Mouse (Mus musculus) cerebellum, adult 9-11 months (tissue): ENCODE results near the gene A830031A19Rik.

Experiments
- DNase-seq: peaks from one replicate; pipeline ENCODE4 v3.0.0; 2022

A830031A19Rik gene

GRCm38 (mm10) chr11:24074634-24075104, at the start of gene A830031A19Rik:
Gene A830031A19Rik, minus strand, starts transcription at chr11:24075054.
- DNase-seq, result no peak

GRCm38 (mm10) chr11:24123991-24124390, 49.1 kb upstream of the A830031A19Rik start:
- DNase-seq, result no peak

- no peak for DNase-seq
These were observed 48.0 kb upstream of the A830031A19Rik start for GRCm38 (mm10) chr11:24122899-24123298.

- DNase-seq, result no peak
These were observed 46.3 kb upstream of the A830031A19Rik start for GRCm38 (mm10) chr11:24121136-24121535.

GRCm38 (mm10) chr11:24116582-24117318, 41.9 kb upstream of the A830031A19Rik start:
- no peak for DNase-seq

GRCm38 (mm10) chr11:24116041-24116440, 41.2 kb upstream of the A830031A19Rik start:
- DNase-seq, result no peak

GRCm38 (mm10) chr11:24115017-24115752, 40.3 kb upstream of the A830031A19Rik start:
- no peak for DNase-seq

- no peak for DNase-seq
These were observed 36.9 kb upstream of the A830031A19Rik start for GRCm38 (mm10) chr11:24111720-24112119.

- no peak for DNase-seq
These were observed 35.3 kb upstream of the A830031A19Rik start for GRCm38 (mm10) chr11:24110113-24110512.

GRCm38 (mm10) chr11:24109388-24109787, 34.5 kb upstream of the A830031A19Rik start:
- DNase-seq, result no peak

- DNase-seq, result no peak
These were observed 34.1 kb upstream of the A830031A19Rik start for GRCm38 (mm10) chr11:24108974-24109373.

- DNase-seq, result no peak
These were observed 32.6 kb upstream of the A830031A19Rik start for GRCm38 (mm10) chr11:24107414-24107813.

- DNase-seq, result no peak
These were observed 28.4 kb upstream of the A830031A19Rik start for GRCm38 (mm10) chr11:24103128-24103742.

GRCm38 (mm10) chr11:24102372-24102771, 27.5 kb upstream of the A830031A19Rik start:
- DNase-seq, result no peak

GRCm38 (mm10) chr11:24101625-24102024, 26.8 kb upstream of the A830031A19Rik start:
- no peak for DNase-seq

- DNase-seq, result no peak
These were observed 25.7 kb upstream of the A830031A19Rik start for GRCm38 (mm10) chr11:24100449-24101070.

- DNase-seq, result no peak
These were observed 25.0 kb upstream of the A830031A19Rik start for GRCm38 (mm10) chr11:24099886-24100293.

GRCm38 (mm10) chr11:24099215-24099614, 24.4 kb upstream of the A830031A19Rik start:
- no peak for DNase-seq

- no peak for DNase-seq
These were observed 23.8 kb upstream of the A830031A19Rik start for GRCm38 (mm10) chr11:24098662-24099061.

- DNase-seq, result no peak
These were observed 23.2 kb upstream of the A830031A19Rik start for GRCm38 (mm10) chr11:24098069-24098468.

- no peak for DNase-seq
These were observed 22.2 kb upstream of the A830031A19Rik start for GRCm38 (mm10) chr11:24097026-24097425.

- no peak for DNase-seq
These were observed 21.6 kb upstream of the A830031A19Rik start for GRCm38 (mm10) chr11:24096483-24096882.
